Mouse (Mus musculus) v-Abl transformed pro-B cells (cell line): Measurements from ENCODE around the gene Wdr4.
"Not testable (repeated sequence)": the region's sequence is repeated elsewhere in the genome, so short reads cannot be mapped to it uniquely, and the experiment has no call there.

Experiments used
- in situ Hi-C, 2 experiments: fragments of 400-800 bp; cut with MboI; formaldehyde crosslinking; loops; one replicate each; pipeline ENCODE4 v1.15.1; 2025; ENCODE audit not compliant: unreplicated experiment in 2 of 2

The Wdr4 gene

DNA sequence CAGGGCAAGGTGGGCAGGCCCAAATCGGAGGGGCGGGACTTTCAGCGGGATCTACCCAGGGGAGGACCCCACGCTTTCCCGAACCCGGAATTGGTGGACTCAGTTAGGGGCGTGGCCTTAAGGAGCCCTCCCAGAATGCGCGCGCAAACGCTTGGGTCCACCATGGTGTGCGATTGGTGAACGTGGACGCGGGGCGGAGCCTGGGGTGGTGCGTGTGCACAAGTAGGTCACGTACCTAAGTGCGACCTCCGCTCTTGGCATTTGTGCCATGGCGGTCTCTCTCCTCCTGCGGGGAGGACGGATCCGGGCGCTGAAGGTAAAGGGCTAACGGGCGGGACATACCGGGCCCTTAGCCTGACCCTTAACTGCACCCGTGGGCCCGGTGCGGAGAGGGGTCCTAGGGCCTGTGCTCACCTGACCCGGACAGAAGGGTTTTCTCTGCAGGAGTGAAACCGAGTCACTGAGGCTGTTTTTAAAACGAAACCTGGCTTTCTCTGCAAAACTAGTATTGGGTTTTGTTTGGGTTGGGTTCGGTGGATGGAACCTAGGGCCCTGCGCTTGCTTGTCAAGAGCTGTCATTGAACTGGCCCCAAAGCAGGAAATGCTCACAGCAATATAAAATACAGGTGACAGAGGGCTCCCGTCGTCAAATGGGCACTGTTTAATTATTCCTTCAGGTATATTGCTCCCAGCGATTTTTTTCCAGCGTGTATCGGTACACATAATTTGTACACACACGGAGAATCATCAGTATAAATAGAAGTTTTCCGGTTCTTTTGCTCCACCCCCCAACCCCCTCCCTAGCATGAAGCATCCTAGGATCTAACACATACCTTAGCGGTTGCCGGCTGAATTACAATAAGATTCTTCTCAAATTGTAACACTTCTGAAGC lies at the start of gene Wdr4, which contains the start of gene Ndufv3:
Gene Wdr4, minus strand, starts transcription at position 35 of the 893 bp plus-strand sequence.
Gene Ndufv3, plus strand, starts transcription at position 170 of the 893 bp plus-strand sequence.
- in situ Hi-C loops = loop anchor here (5.0 kb wide), 3 partner anchors 42 to 142 kb away; partner anchors contain the start of genes Pknox1 (in 1 of the 2) and U2af1 (in 1 of the 2)

DNA sequence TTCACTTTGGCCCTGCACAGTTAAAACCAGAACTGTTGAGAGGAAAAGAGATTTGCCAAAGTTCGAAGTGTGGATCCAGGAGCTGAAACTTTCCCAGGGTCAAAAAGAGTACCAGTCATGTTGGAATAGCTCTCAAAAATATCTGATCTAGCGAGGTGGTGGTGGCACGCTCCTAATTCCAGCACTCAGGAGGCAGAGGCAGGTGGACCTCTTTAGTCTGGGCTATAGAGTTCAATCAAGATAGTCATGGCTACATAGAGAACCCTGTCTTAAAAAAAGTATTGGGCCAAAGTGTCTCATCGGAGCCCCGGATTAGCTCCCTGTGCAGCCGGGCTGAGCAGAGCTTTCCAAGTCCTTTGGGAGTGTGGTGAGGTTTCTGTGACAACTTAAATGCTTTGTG lies 46.5 kb upstream of the Wdr4 start:
- in situ Hi-C loops = no loop called here

DNA sequence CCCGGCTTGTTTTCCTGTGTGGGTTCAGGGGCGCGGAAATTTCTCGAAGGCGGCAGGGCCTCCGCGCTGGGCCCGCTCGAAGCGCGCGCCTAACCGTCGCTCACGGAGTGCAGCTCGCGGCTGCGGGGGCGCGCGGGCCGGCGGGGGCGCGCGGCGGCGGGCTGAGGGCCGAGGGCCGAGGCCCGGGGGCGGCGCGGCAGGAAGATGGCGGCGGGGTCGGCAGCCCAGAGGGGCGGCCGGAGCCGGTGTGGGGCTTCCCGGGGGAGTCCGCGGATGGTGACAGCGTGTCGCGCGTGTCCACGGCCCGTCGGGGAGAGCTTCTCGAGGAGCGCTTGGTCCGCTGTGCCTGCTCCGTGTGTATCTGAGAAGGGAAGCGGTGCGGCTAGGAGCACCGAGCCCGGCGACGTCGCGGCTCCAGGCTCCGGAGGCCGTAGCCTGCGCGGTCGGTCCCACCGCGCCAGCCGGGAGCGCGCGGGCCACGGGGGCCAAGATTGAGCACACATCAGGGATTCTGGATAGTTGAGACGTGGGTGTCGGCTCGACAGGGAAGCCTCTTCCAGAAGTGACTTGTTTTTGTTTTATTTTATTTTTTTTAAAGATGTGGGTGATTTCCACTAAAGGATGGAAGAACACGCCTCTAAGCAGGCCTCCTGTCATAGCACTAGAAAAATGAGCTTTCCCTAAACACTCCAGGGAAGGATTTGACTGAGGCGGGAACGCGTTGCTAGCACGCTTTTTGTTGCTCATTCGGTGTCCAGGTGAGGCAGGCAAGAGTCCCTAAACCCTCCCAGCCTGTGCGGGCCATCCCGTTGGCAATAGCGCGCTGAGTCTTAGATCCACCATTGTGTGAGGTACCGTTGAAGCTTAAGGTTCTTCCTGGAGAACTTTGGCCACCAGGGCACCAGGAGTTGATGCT lies 45.6 kb upstream of the Wdr4 start:
- in situ Hi-C loops = no loop called here

DNA sequence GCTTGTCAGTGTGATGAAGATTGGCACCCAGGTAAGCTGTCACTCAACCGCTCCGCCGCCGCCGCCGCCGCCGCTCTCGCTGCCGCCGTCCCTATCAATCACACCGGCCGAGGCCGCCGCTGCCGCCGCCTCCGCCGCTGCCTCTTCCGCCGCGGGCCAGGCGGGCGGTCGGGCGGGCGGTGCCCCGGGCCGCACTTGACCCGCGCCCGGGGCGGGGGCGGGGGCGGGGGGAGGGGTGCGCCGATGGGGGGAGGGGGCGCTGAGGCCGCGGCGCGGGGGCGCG lies 45.0 kb upstream of the Wdr4 start:
- in situ Hi-C loops = loop anchor here in 1 of 2 experiments (5.0 kb wide), 1 partner anchor 47 kb away; the partner anchor contains the start of gene Wdr4

DNA sequence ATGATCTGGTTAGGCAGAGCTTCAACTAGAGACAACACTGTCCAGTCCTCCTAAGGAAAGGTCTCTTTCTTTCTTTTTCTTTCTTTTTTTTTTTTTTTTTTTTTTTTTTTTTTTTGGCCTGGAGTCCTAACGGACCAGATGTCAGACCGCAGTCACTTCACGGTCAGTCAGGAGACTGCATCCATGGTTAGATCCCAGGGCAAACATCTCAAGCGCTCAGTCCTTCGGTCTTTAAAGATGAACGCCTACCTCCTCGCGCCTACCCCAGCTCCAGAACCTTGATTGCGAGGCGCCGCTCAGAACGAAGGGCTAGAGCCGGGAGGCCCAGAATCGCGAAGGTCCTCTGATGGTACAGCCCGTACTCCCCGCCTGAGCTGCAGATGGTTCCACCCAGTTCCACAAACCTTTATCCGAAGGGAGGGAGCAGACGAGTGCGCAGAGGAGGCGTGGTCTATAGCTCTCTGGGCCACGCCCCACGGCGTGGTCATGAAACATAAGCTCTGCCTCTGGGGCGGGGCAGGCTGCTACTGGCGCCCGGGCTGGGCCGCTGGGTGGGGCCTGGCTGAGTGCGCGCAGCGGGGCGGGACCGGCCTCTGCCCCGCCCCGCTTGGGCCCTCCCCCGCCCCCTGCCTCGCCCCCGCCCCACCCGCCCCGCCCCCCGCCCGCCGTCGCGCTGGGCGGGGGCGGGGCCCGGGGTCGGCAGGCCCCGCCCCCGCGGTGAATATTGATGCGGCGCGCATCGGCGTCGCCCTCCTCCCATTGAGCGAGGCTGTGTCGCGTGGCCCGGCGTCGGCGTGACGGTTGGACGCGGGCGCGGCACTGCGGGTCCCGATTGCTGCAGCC lies 44.5 kb upstream of the Wdr4 start, which contains the start of gene Pknox1:
Gene Pknox1, plus strand, starts transcription at position 720 of the 843 bp plus-strand sequence.
- in situ Hi-C loops = loop anchor here in 1 of 2 experiments (5.0 kb wide), 1 partner anchor 47 kb away; the partner anchor contains the start of gene Wdr4

DNA sequence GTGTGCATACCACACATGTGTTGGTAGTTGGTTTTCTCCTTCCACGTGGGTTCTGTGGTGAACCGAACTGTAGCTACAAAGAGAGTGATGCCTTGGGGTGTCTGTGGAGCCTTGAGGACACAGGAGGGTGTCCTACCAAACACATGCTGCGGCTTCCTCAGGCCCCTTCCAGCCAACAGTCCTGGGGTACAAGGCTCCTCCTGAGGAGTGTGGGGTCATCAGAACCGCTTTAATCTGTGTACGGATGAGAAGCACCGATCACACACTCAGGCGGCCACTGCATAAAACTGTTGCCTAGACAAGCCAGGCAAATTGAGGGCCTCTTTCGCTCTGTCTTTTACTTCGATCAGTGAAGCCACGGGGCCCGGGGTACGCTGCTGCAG lies 43.8 kb upstream of the Wdr4 start:
- in situ Hi-C loops = loop anchor here in 1 of 2 experiments (5.0 kb wide), 1 partner anchor 46 kb away; the partner anchor contains the start of gene Wdr4

DNA sequence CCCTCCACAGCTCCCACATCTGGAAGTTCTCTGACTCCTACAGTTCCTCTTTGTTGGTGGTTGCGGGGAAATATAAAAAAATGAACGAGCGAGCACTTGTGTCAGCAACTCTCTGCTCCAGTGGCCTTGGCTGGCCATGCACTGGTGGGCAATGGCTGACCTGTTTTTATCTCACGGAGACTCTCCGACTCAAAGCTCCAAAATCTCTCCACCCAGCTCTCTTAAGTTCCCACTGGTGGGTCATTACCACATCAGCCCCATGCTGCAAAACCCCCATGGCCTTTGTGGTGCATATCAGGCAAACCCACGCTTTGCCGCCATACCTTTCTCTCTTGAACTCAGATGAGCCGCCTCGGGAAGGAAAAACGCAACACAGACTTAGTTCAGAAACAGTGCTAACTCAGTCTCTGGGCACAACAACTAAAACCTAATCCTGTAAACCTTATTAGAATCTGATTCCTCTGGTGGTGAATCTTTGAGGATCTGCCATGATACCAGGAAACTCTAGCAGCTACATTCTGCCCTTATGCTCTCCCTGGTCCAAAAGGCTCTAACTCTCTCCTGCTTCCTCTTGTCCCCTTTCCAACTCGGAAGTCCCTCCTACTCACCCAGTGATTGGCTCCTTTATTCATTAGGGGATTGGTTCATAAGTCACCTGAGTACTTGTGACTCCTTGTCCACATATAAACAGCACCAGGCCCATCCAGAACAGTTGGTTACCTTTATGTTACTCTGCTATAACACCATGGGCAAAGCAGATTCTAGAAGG lies 39.4 kb upstream of the Wdr4 start:
- in situ Hi-C loops = no loop called here

DNA sequence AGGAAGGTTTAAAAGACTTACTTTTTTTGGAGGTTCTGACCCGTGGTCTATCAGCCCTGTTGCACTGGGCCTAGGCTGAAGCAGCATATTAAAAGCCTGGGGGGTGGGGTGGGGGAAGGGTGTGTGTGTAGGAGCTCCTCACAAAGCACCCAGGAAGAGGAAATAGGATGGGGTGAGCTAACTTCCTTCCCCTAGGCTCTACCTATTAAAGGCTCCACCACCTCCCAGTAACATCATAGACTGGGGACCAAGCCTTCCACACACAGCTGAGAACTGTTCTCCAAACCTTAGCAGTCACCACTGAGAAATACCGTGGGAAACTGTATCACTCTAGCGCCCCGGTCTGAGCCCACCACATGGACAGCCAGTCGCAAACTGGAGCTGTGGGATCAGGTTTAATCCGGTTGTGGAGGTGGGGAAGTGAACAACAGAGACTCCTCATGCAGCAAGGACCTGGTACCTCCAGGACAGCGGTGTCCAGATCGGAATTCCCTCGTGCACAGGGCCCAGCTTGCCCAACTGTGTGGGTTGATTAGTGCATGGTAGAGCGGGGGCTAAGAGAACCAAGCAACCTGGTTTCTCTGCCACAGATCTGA lies 38.3 kb upstream of the Wdr4 start:
- in situ Hi-C loops = no loop called here

DNA sequence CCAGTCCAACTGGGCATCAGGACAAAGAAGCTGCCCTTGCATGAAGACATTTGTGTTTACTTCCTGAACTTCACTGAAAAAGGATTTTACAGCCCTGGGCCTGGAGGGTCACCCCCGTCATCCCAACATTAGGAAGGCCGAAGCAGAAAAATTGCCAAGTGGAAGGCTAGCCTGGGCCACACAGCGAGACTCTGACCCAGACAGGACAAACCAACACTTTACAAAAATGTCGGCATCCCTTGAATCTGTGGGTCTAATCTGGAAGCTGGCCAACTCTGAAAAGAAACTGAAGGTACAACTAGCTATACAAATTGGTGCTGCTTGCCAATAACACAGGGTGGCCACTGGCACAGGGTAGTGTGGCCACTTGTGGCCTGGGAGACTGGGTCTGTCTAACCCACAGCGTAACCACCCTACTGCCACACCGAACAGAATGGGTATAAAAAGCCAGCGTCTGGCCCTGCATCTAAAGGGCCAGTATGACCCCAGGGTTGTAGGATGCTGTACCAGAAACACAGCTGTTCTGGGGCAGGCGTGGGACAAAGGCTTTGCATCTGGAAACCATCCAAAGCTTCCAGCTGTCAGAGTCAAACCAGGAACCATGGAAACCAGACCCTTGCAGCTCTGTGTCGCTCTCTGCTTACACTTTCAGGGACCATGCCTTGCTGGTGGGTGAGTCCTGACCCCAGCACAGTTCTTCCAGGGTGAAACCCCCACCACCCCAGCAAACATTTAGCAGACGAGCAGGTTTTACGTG lies 37.5 kb upstream of the Wdr4 start:
- in situ Hi-C loops = no loop called here

DNA sequence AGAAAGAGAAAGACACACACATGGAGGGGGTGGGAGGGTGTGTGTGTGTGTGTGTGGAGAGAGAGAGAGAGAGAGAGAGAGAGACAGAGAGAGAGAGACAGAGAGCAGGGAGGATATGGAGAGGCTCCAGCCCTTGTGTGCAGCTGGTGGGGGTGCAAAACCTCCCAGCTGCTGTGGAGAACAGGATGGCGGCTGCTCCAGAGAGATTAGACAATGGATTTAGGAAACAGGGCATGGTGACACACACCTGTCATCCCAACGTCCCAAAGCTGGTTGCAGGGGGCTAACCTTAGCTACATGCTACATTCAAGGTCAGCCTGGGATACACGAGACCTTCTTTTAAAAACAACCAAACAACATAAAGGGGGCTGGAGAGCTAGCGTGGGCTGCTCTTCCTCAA lies 36.5 kb upstream of the Wdr4 start:
- in situ Hi-C loops = no loop called here

DNA sequence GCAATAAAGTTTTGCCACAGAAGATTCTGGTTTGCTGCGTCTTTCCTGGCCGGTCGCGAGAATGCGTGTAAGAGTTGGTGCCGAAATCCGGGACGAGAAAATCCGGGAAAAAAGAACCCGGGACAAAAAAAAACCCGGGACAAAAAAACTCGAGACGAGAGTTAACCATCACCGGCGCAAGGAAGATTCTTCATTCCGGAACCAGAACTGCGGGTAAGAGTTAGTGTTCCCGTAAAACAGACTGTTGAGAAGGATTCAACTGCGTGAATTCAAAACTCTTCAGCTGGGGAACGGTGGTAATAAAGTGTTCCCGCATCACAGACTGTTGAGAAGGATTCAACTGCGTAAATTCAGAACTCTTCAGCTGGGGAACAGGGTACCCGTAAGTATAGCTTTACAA lies 32.8 kb upstream of the Wdr4 start:
- in situ Hi-C loops = not testable (repeated sequence)

DNA sequence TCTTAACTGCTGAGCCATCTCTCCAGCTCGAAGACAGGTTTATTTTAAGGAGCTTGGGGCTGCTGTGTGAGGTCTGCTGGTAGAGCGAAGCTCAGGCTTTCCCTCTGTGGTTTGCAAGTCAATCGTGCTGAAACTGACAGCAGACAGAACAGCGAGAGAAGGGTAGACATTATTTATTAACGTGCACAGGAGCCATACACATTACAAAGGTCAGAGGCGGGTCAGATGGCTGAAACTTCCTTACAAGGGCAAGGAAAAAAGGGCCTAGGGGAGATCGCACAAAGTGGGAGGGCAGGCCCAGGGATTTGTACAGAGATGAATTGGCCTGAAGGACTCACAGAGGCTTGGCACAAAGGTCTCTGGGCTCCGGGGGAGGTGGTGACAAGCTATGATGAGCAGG lies 29.6 kb upstream of the Wdr4 start:
- in situ Hi-C loops = no loop called here

DNA sequence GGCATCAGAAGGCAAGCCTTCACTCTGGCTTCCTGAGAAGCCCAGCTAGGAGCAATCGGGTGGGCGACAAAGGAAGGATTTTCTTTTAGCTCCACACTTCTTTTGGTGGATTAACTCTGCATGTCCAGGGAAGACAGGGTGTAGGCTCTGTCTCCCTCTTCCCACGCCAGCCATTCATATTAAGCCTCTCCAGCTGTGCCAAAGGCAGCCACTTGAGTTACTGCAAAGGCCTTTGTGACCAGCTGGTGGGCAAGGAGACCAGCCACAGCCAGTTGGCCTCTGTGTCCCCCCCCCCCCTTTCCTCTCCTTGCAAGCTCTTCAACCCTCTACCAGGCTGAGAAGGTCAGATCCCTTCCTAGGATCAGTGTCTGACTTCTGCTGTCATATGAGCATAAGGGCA lies 28.2 kb upstream of the Wdr4 start:
- in situ Hi-C loops = no loop called here

DNA sequence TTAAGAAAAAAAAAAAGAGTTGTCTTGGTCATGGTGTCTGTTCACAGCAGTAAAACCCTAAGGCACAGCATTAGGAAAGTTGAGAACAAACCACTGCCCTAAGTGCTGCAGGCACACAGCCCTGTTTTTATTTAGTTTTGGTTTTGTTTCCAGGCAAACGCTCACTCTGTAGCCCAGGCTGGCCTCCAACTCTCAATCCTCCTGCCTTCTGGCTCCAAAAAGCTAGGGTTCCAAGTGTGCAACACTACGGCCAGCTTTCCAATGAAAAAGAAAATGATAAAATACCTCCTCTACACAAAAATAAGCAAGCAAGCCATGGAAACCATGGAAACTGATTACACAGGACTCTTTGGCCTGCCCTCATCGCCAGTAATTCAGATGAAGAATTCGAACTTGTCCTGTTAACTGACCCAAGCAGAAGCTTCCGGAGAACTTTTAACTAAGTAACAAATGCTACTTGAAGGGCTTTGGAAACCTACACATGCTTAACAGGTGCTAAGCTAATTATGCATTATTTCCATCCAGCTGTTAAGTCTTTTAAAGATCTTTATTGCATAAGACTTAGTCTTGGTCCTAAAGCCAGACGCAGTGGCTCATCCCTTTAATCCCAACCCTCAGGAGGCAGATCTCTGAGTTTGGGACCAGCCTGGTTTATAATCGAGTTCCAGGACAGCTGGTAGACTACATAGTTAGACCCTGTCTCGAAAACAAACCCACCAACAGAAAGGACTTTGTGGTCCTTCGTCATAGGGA lies 26.8 kb upstream of the Wdr4 start:
- in situ Hi-C loops = no loop called here

DNA sequence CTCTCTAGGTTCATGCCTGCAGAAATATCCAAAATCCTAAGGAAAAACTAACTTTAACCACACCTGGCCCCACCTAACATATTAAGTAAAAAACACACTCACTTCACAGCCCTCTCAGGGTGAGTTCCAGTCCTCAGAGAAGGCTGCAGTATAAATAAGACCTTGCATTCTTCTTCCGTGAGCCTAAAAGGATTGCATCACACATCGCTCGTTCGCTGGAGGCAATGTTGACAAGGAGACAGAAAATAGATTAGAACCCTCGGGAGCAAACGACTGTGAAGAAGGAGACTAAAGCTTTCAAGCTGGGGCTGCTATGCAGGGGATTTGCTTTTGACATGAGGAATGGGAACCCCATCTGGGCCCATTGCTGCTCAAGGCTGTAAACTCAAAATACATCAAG lies 23.8 kb upstream of the Wdr4 start:
- in situ Hi-C loops = no loop called here

DNA sequence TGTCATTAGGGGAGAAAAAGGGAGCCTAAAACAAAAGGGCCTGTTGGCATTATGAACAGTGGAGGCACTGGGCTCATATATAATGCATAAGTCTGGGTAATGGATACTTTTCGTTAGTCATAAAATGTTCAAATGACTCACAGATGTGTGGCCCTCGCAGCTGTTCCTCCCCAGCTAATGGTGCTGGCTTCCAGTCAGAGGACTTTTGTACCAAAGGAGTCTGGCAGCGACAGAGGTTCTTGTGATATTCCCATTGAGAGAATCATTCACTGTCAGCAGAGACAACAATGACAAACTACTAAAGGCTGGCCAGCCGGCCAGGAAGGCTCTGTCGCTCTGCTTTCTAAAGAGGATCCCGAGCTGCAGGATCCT lies 21.7 kb upstream of the Wdr4 start:
- in situ Hi-C loops = no loop called here

DNA sequence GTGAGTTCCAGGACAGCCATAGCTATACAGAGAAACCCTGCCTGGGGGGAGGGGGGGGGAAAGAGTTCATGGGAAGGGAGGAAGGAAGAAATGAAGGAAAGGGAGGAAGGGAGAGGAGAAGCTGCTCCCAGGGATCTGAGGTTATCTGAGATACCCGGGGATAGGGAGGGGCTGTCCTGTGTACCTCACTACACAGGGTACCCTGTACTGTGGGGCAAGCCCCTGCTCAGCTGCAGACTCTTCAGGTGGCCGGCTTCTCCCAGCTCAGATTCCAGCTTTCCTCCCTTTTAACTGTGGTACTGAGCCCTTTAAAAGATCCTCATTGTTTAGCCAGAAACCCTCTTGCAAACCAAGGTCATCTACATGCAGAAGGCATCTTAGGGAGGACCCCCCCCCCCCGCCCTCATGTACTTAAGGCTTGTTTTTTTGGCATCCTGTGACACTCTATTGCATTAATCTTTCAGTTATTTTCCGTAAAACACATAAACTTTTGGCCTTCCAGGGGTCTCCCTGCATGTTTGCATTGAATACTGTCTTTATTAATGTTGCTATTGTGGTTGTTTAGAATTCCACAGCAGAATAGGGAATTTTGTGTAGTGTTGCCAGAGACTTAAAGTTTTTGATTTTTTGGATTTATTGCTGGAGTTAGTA lies 21.2 kb upstream of the Wdr4 start:
- in situ Hi-C loops = no loop called here
